Mouse (Mus musculus): ENCODE data around the gene Gabrb3. TPM values are rescaled to one million over a fixed set of nuclear protein-coding genes. Genes with fewer than 3 reads are reported as not detected.

Gabrb3 gene
- polyA plus RNA-seq, 1 experiment, result 1.1 TPM

- TF ChIP-seq CTCF (IDR thresholded peaks at IDR 0.05; ENCODE audit: control insufficient read depth, insufficient read depth, insufficient replicate concordance, low read depth, low read length) (no peak), POLR2A (IDR thresholded peaks at IDR 0.05; ENCODE audit: control insufficient read depth, low read depth, low read length) (no peak)
- H3K4me1 ChIP-seq (ENCODE audit: control insufficient read depth, insufficient read depth, low read length), result no peaks in the 10 kb centered on the region
- H3K4me3 ChIP-seq (ENCODE audit: control insufficient read depth, low read depth, low read length), result no peak overlapping the region
- H3K36me3 ChIP-seq (ENCODE audit: control insufficient read depth, insufficient read depth, low read length), result no peaks in the 10 kb centered on the region
- H3K27ac ChIP-seq (ENCODE audit: control insufficient read depth, insufficient read depth, low read depth, low read length), result no peak overlapping the region
- no peaks in the 10 kb centered on the region for H3K27me3 ChIP-seq (ENCODE audit: control insufficient read depth, insufficient read depth, low read length)
Observed at GRCm38 (mm10) chr7:57529451-57529850, 110.0 kb downstream of the Gabrb3 start.

- Histone ChIP-seq H3K27ac (ENCODE audit: control insufficient read depth, insufficient read depth, low read depth, low read length) (no peak overlapping the region), H3K36me3 (ENCODE audit: control insufficient read depth, insufficient read depth, low read length) (no peaks in the 10 kb centered on the region), H3K4me1 (ENCODE audit: control insufficient read depth, insufficient read depth, low read length) (no peaks in the 10 kb centered on the region), H3K27me3 (ENCODE audit: control insufficient read depth, insufficient read depth, low read length) (no peaks in the 10 kb centered on the region), H3K4me3 (ENCODE audit: control insufficient read depth, low read depth, low read length) (no peak overlapping the region)
- TF ChIP-seq POLR2A (IDR thresholded peaks at IDR 0.05; ENCODE audit: control insufficient read depth, low read depth, low read length) (no peak), CTCF (IDR thresholded peaks at IDR 0.05; ENCODE audit: control insufficient read depth, insufficient read depth, insufficient replicate concordance, low read depth, low read length) (no peak)
Observed at GRCm38 (mm10) chr7:57529954-57530353, 110.5 kb downstream of the Gabrb3 start.

- H3K4me1 ChIP-seq (ENCODE audit: control insufficient read depth, insufficient read depth, low read length), result no peaks in the 10 kb centered on the region
- no peaks in the 10 kb centered on the region for H3K36me3 ChIP-seq (ENCODE audit: control insufficient read depth, insufficient read depth, low read length)
- no peak overlapping the region for H3K4me3 ChIP-seq (ENCODE audit: control insufficient read depth, low read depth, low read length)
- H3K27ac ChIP-seq (ENCODE audit: control insufficient read depth, insufficient read depth, low read depth, low read length), result no peak overlapping the region
- H3K27me3 ChIP-seq (ENCODE audit: control insufficient read depth, insufficient read depth, low read length), result no peaks in the 10 kb centered on the region
- no peak for TF ChIP-seq CTCF (IDR thresholded peaks at IDR 0.05; ENCODE audit: control insufficient read depth, insufficient read depth, insufficient replicate concordance, low read depth, low read length)
- TF ChIP-seq POLR2A (IDR thresholded peaks at IDR 0.05; ENCODE audit: control insufficient read depth, low read depth, low read length), result no peak
Observed at GRCm38 (mm10) chr7:57532676-57533075, 113.2 kb downstream of the Gabrb3 start.

- Histone ChIP-seq H3K36me3 (ENCODE audit: control insufficient read depth, insufficient read depth, low read length) (no peaks in the 10 kb centered on the region), H3K27ac (ENCODE audit: control insufficient read depth, insufficient read depth, low read depth, low read length) (no peak overlapping the region), H3K4me1 (ENCODE audit: control insufficient read depth, insufficient read depth, low read length) (no peaks in the 10 kb centered on the region), H3K27me3 (ENCODE audit: control insufficient read depth, insufficient read depth, low read length) (no peaks in the 10 kb centered on the region), H3K4me3 (ENCODE audit: control insufficient read depth, low read depth, low read length) (no peak overlapping the region)
- TF ChIP-seq CTCF (IDR thresholded peaks at IDR 0.05; ENCODE audit: control insufficient read depth, insufficient read depth, insufficient replicate concordance, low read depth, low read length), result peak; percentile 72
- no peak for TF ChIP-seq POLR2A (IDR thresholded peaks at IDR 0.05; ENCODE audit: control insufficient read depth, low read depth, low read length)
Observed at GRCm38 (mm10) chr7:57538565-57538964, 119.1 kb downstream of the Gabrb3 start.

- no peaks in the 10 kb centered on the region for H3K4me1 ChIP-seq (ENCODE audit: control insufficient read depth, insufficient read depth, low read length)
- no peaks in the 10 kb centered on the region for H3K36me3 ChIP-seq (ENCODE audit: control insufficient read depth, insufficient read depth, low read length)
Observed at GRCm38 (mm10) chr7:57560732-57561436, 141.4 kb downstream of the Gabrb3 start.

GRCm38 (mm10) chr7:57564403-57564802 is 144.9 kb downstream of the Gabrb3 start:
- Histone ChIP-seq H3K4me3 (ENCODE audit: control insufficient read depth, low read depth, low read length) (no peak overlapping the region), H3K4me1 (ENCODE audit: control insufficient read depth, insufficient read depth, low read length) (no peaks in the 10 kb centered on the region), H3K27ac (ENCODE audit: control insufficient read depth, insufficient read depth, low read depth, low read length) (no peak overlapping the region), H3K27me3 (ENCODE audit: control insufficient read depth, insufficient read depth, low read length) (no peaks in the 10 kb centered on the region), H3K36me3 (ENCODE audit: control insufficient read depth, insufficient read depth, low read length) (no peaks in the 10 kb centered on the region)
- no peak for TF ChIP-seq CTCF (IDR thresholded peaks at IDR 0.05; ENCODE audit: control insufficient read depth, insufficient read depth, insufficient replicate concordance, low read depth, low read length)
- no peak for TF ChIP-seq POLR2A (IDR thresholded peaks at IDR 0.05; ENCODE audit: control insufficient read depth, low read depth, low read length)

More at GRCm38 (mm10) chr7:57560732-57561436, 141.4 kb downstream of the Gabrb3 start:
- Histone ChIP-seq H3K27me3 (ENCODE audit: control insufficient read depth, insufficient read depth, low read length) (no peaks in the 10 kb centered on the region), H3K27ac (ENCODE audit: control insufficient read depth, insufficient read depth, low read depth, low read length) (no peak overlapping the region), H3K4me3 (ENCODE audit: control insufficient read depth, low read depth, low read length) (no peak overlapping the region)
- no peak for TF ChIP-seq CTCF (IDR thresholded peaks at IDR 0.05; ENCODE audit: control insufficient read depth, insufficient read depth, insufficient replicate concordance, low read depth, low read length)
- TF ChIP-seq POLR2A (IDR thresholded peaks at IDR 0.05; ENCODE audit: control insufficient read depth, low read depth, low read length), result no peak

- peaks cover 9% of the 10 kb centered on the region for H3K4me1 ChIP-seq (ENCODE audit: control insufficient read depth, insufficient read depth, low read length)
- H3K27me3 ChIP-seq (ENCODE audit: control insufficient read depth, insufficient read depth, low read length), result no peaks in the 10 kb centered on the region
- peak overlapping the region; percentile 85 for H3K4me3 ChIP-seq (ENCODE audit: control insufficient read depth, low read depth, low read length)
- no peaks in the 10 kb centered on the region for H3K36me3 ChIP-seq (ENCODE audit: control insufficient read depth, insufficient read depth, low read length)
- TF ChIP-seq POLR2A (IDR thresholded peaks at IDR 0.05; ENCODE audit: control insufficient read depth, low read depth, low read length) (no peak), CTCF (IDR thresholded peaks at IDR 0.05; ENCODE audit: control insufficient read depth, insufficient read depth, insufficient replicate concordance, low read depth, low read length) (no peak)
- no peak overlapping the region for H3K27ac ChIP-seq (ENCODE audit: control insufficient read depth, insufficient read depth, low read depth, low read length)
Observed at GRCm38 (mm10) chr7:57590451-57591248, 171.2 kb downstream of the Gabrb3 start.
